Mouse (Mus musculus): ENCODE data around the gene Mier3.

DNA sequence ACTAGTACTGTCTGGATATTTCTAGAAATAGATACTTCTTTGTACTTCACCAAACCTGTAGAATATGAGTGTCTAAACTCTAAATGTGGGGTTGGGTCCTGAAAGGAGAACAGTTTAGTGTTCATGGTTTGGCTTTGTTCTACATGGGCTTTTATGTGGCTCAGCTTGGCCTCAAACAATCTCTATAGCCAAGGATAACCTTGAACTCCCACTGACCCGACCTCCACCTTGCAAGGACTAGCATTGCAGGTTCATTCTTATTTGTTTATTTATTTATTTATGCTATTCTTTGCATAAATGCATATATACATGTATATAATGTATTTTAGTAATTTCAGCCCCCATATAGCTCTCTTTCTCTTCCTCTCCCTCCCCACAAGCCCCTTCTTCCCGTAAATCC lies 37.1 kb upstream of the Mier3 start:
- TF ChIP-seq CTCF (IDR thresholded peaks at IDR 0.05; ENCODE audit: low read depth, low read length): no peak
- no peak for TF ChIP-seq POLR2A (IDR thresholded peaks at IDR 0.05; ENCODE audit: extremely low read depth, insufficient read depth, low read length)

All from liver, adult 2 months (tissue).